Mouse (Mus musculus) common myeloid progenitor, adult 5-6 weeks (primary cell): Measurements from ENCODE around the gene Zfp59. TPM values are rescaled to one million over a fixed set of nuclear protein-coding genes. Genes with fewer than 3 reads are reported as not detected.
"Not testable (repeated sequence)": the region's sequence is repeated elsewhere in the genome, so short reads cannot be mapped to it uniquely, and the experiment has no call there.

Experiments
- ATAC-seq: replicated peaks from 2 replicates; pipeline ENCODE4 v1.8.0; 2016; ENCODE audit warnings: low read depth, mild to moderate bottlenecking, moderate TSS enrichment, inconsistent platforms; ENCODE audit not compliant: poor library complexity, severe bottlenecking
- total RNA-seq: library from RNA; stranded (forward); fragments of 200-1000, 187-1606 nt; gene quantifications from 2 replicates; pipeline ENCODE4 v1.2.3, GENCODE M21; 2017

Zfp59 gene
- total RNA-seq = 5.0 and 8.3 TPM in 2 replicates

GRCm38 (mm10) chr7:27838323-27839249 is at the start of gene Zfp59:
Gene Zfp59, plus strand, starts transcription at chr7:27838607.
- ATAC-seq = peak; percentile 97

- no peak for ATAC-seq
Measured at GRCm38 (mm10) chr7:27789306-27789705, 49.1 kb upstream of the Zfp59 start.

- not testable (repeated sequence) for ATAC-seq
Measured at GRCm38 (mm10) chr7:27793865-27794264, 44.5 kb upstream of the Zfp59 start.

GRCm38 (mm10) chr7:27794566-27794965 is 43.8 kb upstream of the Zfp59 start:
- ATAC-seq = no peak

GRCm38 (mm10) chr7:27797906-27798811 is 40.2 kb upstream of the Zfp59 start:
- no peak for ATAC-seq

GRCm38 (mm10) chr7:27801137-27801536 is 37.3 kb upstream of the Zfp59 start:
- ATAC-seq = no peak

- ATAC-seq = no peak
Measured at GRCm38 (mm10) chr7:27802986-27803385, 35.4 kb upstream of the Zfp59 start.

GRCm38 (mm10) chr7:27804297-27805030 is 33.9 kb upstream of the Zfp59 start:
- ATAC-seq = peak; percentile 96

- ATAC-seq = not testable (repeated sequence)
Measured at GRCm38 (mm10) chr7:27806896-27807295, 31.5 kb upstream of the Zfp59 start, which contains the start of gene Zfp626. Gene Zfp626, plus strand, starts transcription at chr7:27807196.

GRCm38 (mm10) chr7:27807305-27807704 is 31.1 kb upstream of the Zfp59 start:
- ATAC-seq = not testable (repeated sequence)

- no peak for ATAC-seq
Measured at GRCm38 (mm10) chr7:27818526-27819110, 19.8 kb upstream of the Zfp59 start.

- ATAC-seq = no peak
Measured at GRCm38 (mm10) chr7:27822611-27823010, 15.8 kb upstream of the Zfp59 start.

- ATAC-seq = no peak
Measured at GRCm38 (mm10) chr7:27834131-27834530, 4.3 kb upstream of the Zfp59 start.

- ATAC-seq = peak; percentile 30; the same call in 1 of the 2 replicates
Measured at GRCm38 (mm10) chr7:27837896-27838295, 511 bp upstream of the Zfp59 start.

GRCm38 (mm10) chr7:27839596-27839995 is 1.2 kb downstream of the Zfp59 start:
- no peak for ATAC-seq

GRCm38 (mm10) chr7:27840104-27840503 is 1.7 kb downstream of the Zfp59 start:
- no peak for ATAC-seq

GRCm38 (mm10) chr7:27857227-27857626 is 18.8 kb downstream of the Zfp59 start, which contains the start of gene Zfp607a:
Gene Zfp607a, plus strand, starts transcription at chr7:27857527.
- no peak for ATAC-seq

GRCm38 (mm10) chr7:27859301-27860251 is 21.2 kb downstream of the Zfp59 start:
- peak; percentile 37 for ATAC-seq
